Mouse (Mus musculus) heart, embryonic 10.5 days (tissue): ENCODE data around the gene Cdc37. TPM values are rescaled to one million over a fixed set of nuclear protein-coding genes. Genes with fewer than 3 reads are reported as not detected.

Source experiments
- DNase-seq: peaks from one replicate; pipeline ENCODE4 v3.0.0-alpha.2; 2017; ENCODE audit warnings: low spot score
- H3K27ac ChIP-seq: fragments of 300-500 bp; sonication (generic); 2 replicates; pipeline ENCODE4 v1.5.1; 2016; ENCODE audit warnings: mild to moderate bottlenecking
- H3K27me3 ChIP-seq: fragments of 300-500 bp; sonication (generic); 2 replicates; pipeline ENCODE4 v1.6.1; 2016; ENCODE audit warnings: mild to moderate bottlenecking; ENCODE audit not compliant: poor library complexity, insufficient read depth, severe bottlenecking
- H3K36me3 ChIP-seq: fragments of 300-500 bp; sonication (generic); 2 replicates; pipeline ENCODE4 v1.6.1; 2016; ENCODE audit warnings: mild to moderate bottlenecking, moderate library complexity
- H3K4me1 ChIP-seq: fragments of 300-500 bp; sonication (generic); 2 replicates; pipeline ENCODE4 v1.6.1; 2016; ENCODE audit warnings: mild to moderate bottlenecking
- H3K4me3 ChIP-seq: fragments of 300-500 bp; sonication (generic); 2 replicates; pipeline ENCODE4 v1.5.1; 2016; ENCODE audit warnings: mild to moderate bottlenecking, moderate library complexity
- H3K9me3 ChIP-seq: fragments of 300-500 bp; sonication (generic); 2 replicates; pipeline ENCODE4 v1.6.1; 2016; ENCODE audit warnings: mild to moderate bottlenecking, moderate library complexity
- WGBS: fragments of 180-500 bp; shearing (Covaris S2); methylation state at CpG from one replicate; pipeline ENCODE4 v1.1.7; 2016; 5-methylcytosine and 5-hydroxymethylcytosine counted together
- polyA plus RNA-seq: library from polyadenylated mRNA; unstranded; fragments of >200 nt; fragmentation: Nextera tagmentation; extraction: Ambion mirVana; gene quantifications from 2 replicates; pipeline ENCODE4 v1.2.1, GENCODE M21; 2016

Gene Cdc37
- polyA plus RNA-seq, 1 experiment from 2014 or later: 333 TPM

DNA sequence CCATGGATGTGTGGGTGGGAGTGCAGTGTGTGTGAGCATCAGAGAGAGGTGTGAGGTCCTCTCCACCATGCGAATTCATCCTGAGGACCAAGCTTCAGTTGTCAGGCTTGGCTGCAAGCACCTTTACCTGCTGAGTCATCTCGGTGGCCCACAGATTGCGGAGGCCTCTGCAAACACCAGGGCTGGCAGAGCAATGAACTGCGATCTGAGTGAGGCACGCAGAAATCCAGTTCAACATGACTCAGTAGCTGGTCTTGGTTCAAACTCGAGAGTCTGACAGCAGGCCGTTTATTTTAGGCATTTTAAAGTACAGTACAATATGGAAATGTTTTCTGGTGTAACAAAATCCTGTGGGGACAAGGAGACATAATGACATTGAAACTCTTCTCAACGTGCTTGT, 52.0 kb downstream of the Cdc37 start:
- WGBS: 71% methylated on average over 8 of the region's 8 CpGs
- Histone ChIP-seq H3K27me3 (no peaks in the 10 kb centered on the region), H3K9me3 (no peaks in the 10 kb centered on the region), H3K36me3 (peaks cover 4% of the 10 kb centered on the region), H3K27ac (no peak overlapping the region), H3K4me1 (peaks cover 7% of the 10 kb centered on the region; the same call in 1 of the 2 replicates), H3K4me3 (no peak overlapping the region)
- no peak for DNase-seq

- peaks cover 4% of the 10 kb centered on the region for H3K36me3 ChIP-seq
- DNase-seq: no peak
- WGBS: 94% methylated on average over 4 of the region's 4 CpGs
- no peak overlapping the region for H3K27ac ChIP-seq
- no peak overlapping the region for H3K4me3 ChIP-seq
- H3K9me3 ChIP-seq: no peaks in the 10 kb centered on the region
- peaks cover 10% of the 10 kb centered on the region for H3K4me1 ChIP-seq
- H3K27me3 ChIP-seq: no peaks in the 10 kb centered on the region
These were observed 53.8 kb downstream of the Cdc37 start for GRCm38 (mm10) chr9:21095958-21096357.

- Histone ChIP-seq H3K36me3 (peaks cover 26% of the 10 kb centered on the region), H3K27ac (no peak overlapping the region), H3K4me3 (no peak overlapping the region), H3K4me1 (peaks cover 24% of the 10 kb centered on the region), H3K9me3 (no peaks in the 10 kb centered on the region), H3K27me3 (no peaks in the 10 kb centered on the region)
- DNase-seq: no peak
- 90% methylated on average over 9 of the region's 9 CpGs for WGBS
These were observed 56.4 kb downstream of the Cdc37 start for GRCm38 (mm10) chr9:21093423-21093822.

DNA sequence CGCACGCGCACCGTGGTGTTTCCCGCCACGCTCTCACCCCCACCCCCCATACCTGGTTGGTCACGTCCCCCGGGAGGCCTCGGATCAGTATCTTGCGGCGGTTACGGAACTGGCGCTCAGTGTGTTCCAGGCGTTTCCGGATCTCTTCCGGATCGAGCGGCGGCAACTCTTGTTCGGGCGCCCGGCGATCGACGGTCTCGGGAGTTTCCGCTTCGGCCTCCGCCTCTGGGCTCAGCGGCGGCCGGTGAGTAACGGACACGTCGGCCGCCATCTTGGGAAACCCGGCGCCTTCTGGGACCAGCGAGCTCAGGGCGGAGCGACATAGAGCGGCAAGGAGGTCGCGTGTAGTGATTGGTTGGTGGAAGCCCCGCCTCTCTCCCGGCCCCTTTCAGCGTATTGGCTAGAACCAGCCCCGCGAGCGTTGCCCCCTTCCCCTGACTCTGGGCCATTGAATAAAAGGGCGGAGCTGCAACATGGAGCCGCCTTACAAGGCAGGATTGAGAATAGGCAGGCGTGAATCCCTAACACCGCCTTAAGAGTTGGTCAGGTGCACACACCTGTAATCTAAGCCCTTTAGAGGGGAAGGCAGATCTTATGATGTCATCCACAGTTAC, 58.0 kb downstream of the Cdc37 start, which contains the start of the genes Gm38431 and Raver1:
Gene Gm38431 (minus strand): TSS at position 291 of the 614 bp plus-strand sequence.
Gene Raver1 (minus strand): TSS at position 302 of the 614 bp plus-strand sequence.
- H3K4me1 ChIP-seq: peaks cover 24% of the 10 kb centered on the region
- H3K27me3 ChIP-seq: no peaks in the 10 kb centered on the region
- peaks cover 43% of the 10 kb centered on the region for H3K36me3 ChIP-seq
- WGBS: under 1% methylated on average over 54 of the region's 54 CpGs
- peak within 1 kb of the TSS; percentile 81 for H3K4me3 ChIP-seq
- H3K27ac ChIP-seq: peak within 1 kb of the TSS; percentile 97
- H3K9me3 ChIP-seq: no peaks in the 10 kb centered on the region
- DNase-seq: peak; percentile 99

DNA sequence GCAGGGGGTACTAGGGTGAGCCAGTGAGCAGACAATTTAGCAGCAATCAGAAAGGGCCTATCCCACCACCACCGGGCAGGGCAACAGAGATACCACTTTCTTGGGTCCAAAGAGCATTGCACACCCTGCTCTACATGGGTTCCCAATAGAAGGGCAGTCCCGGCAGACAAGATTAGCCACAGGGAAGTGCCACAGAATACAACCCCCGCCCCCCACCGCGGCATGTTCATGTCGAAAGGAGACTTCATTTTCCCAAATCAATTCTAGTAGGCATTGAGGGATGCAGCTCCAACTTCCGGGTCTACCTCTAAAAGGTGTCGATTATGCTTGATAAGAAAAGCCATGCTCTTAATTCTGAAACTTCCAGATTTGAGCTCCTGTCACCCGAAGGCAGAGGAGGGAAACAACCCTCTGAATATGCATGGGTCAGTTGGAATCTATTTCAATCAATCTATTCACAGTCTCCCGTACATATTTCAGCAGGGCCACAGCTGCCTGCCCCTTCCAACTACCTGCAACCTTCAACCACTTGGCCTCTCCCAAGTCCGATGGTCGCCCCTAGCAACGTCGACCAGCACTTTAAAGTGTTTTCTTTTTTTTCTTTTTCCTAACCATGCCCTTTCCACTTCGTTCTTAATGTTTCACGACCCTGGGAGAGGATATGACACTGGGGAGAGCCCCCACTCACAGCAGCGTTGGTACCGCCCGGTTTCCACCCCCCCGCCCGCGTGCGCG, 58.6 kb downstream of the Cdc37 start:
- WGBS: 4% methylated on average over 24 of the region's 24 CpGs
- DNase-seq: peak; percentile 82

GRCm38 (mm10) chr9:21090537-21090936, 59.2 kb downstream of the Cdc37 start:
- H3K27ac ChIP-seq: peak overlapping the region; percentile 97; the same call in 1 of the 2 replicates
- H3K4me1 ChIP-seq: peaks cover 24% of the 10 kb centered on the region
- no peaks in the 10 kb centered on the region for H3K9me3 ChIP-seq
- peak overlapping the region; percentile 81 for H3K4me3 ChIP-seq
- H3K36me3 ChIP-seq: peaks cover 55% of the 10 kb centered on the region
- no peak for DNase-seq
- no peaks in the 10 kb centered on the region for H3K27me3 ChIP-seq
- 81% methylated on average over 1 of the region's 1 CpGs for WGBS

More for the DNA sequence above, 58.6 kb downstream of the Cdc37 start:
- Histone ChIP-seq H3K9me3 (no peaks in the 10 kb centered on the region), H3K27me3 (no peaks in the 10 kb centered on the region), H3K27ac (peak overlapping the region; percentile 97), H3K36me3 (peaks cover 49% of the 10 kb centered on the region), H3K4me3 (peak overlapping the region; percentile 81), H3K4me1 (peaks cover 24% of the 10 kb centered on the region)

GRCm38 (mm10) chr9:21083324-21083723, 66.5 kb downstream of the Cdc37 start:
- Histone ChIP-seq H3K4me3 (no peak overlapping the region), H3K4me1 (0 out of 2 replicates have a peak, but pooled peaks cover 3% of the 10 kb centered on the region), H3K27ac (no peak overlapping the region), H3K36me3 (peaks cover 96% of the 10 kb centered on the region), H3K27me3 (no peaks in the 10 kb centered on the region), H3K9me3 (no peaks in the 10 kb centered on the region)
- WGBS: 88% methylated on average over 3 of the region's 3 CpGs
- no peak for DNase-seq

Other genes with a start within 250 kb of the Cdc37 start
- 105 and 110 TPM in 2 replicates for gene Dnmt1, start 190.1 kb downstream of the Cdc37 start, polyA plus RNA-seq
- gene S1pr2, start 173.2 kb downstream of the Cdc37 start, polyA plus RNA-seq: 25.1 and 34.6 TPM in 2 replicates
- gene Mrpl4, start 147.2 kb downstream of the Cdc37 start, polyA plus RNA-seq: 157 and 162 TPM in 2 replicates
- 7.7 and 9.7 TPM in 2 replicates for gene Icam1, start 134.0 kb downstream of the Cdc37 start, polyA plus RNA-seq
- 15.2 and 19.9 TPM in 2 replicates for gene Icam4, start 120.6 kb downstream of the Cdc37 start, polyA plus RNA-seq
- 0.06 and 0.09 TPM in 2 replicates for gene Icam5, start 117.9 kb downstream of the Cdc37 start, polyA plus RNA-seq
- 1.0 and 1.9 TPM in 2 replicates for gene Zglp1, start 82.9 kb downstream of the Cdc37 start, polyA plus RNA-seq
- 0.25 and 0.79 TPM in 2 replicates for gene Gm49373, start 76.9 kb downstream of the Cdc37 start, polyA plus RNA-seq
- 64.6 and 79.5 TPM in 2 replicates for gene Fdx1l, start 76.4 kb downstream of the Cdc37 start, polyA plus RNA-seq
- gene Gm38431, start 58.0 kb downstream of the Cdc37 start, polyA plus RNA-seq: 3.2 and 3.4 TPM in 2 replicates
- 76.7 and 83.9 TPM in 2 replicates for gene Raver1, start 58.0 kb downstream of the Cdc37 start, polyA plus RNA-seq
- gene Tyk2, start 18.7 kb downstream of the Cdc37 start, polyA plus RNA-seq: 12.6 and 16.5 TPM in 2 replicates
- 7.5 and 9.0 TPM in 2 replicates for gene Pde4a, start 15.7 kb upstream of the Cdc37 start, polyA plus RNA-seq
- gene Keap1, start 89.4 kb upstream of the Cdc37 start, polyA plus RNA-seq: 51.4 and 52.4 TPM in 2 replicates
- 0.46 and 0.47 TPM in 2 replicates for gene S1pr5, start 98.5 kb upstream of the Cdc37 start, polyA plus RNA-seq
- 50.6 and 57.9 TPM in 2 replicates for gene Atg4d, start 115.3 kb upstream of the Cdc37 start, polyA plus RNA-seq
- gene Kri1, start 138.0 kb upstream of the Cdc37 start, polyA plus RNA-seq: 14.5 and 21.3 TPM in 2 replicates
- 69.0 and 93.4 TPM in 2 replicates for gene Cdkn2d, start 141.4 kb upstream of the Cdc37 start, polyA plus RNA-seq
- 2.0 and 6.1 TPM in 2 replicates for gene Ap1m2, start 162.4 kb upstream of the Cdc37 start, polyA plus RNA-seq
- gene Slc44a2, start 170.7 kb upstream of the Cdc37 start, polyA plus RNA-seq: 69.2 and 70.4 TPM in 2 replicates
- 166 and 197 TPM in 2 replicates for gene Ilf3, start 217.9 kb upstream of the Cdc37 start, polyA plus RNA-seq